Mouse (Mus musculus) v-Abl transformed pro-B cells (cell line): ENCODE data around the gene Ldb1.
"Not testable (repeated sequence)": the region's sequence is repeated elsewhere in the genome, so short reads cannot be mapped to it uniquely, and the experiment has no call there.

ENCODE experiments used
- in situ Hi-C, 2 experiments: fragments of 400-800 bp; cut with MboI; formaldehyde crosslinking; loops; one replicate each; pipeline ENCODE4 v1.15.1; 2025; ENCODE audit not compliant: unreplicated experiment in 2 of 2

Ldb1 gene

GRCm38 (mm10) chr19:46030196-46030983 is 14.6 kb downstream of the Ldb1 start:
- in situ Hi-C loops, result no loop called here

- in situ Hi-C loops, result loop anchor here in 1 of 2 experiments (10.0 kb wide), 1 partner anchor 105 kb away; the partner anchor contains the start of gene Elovl3
Measured at GRCm38 (mm10) chr19:46029652-46030051, 15.4 kb downstream of the Ldb1 start.

DNA sequence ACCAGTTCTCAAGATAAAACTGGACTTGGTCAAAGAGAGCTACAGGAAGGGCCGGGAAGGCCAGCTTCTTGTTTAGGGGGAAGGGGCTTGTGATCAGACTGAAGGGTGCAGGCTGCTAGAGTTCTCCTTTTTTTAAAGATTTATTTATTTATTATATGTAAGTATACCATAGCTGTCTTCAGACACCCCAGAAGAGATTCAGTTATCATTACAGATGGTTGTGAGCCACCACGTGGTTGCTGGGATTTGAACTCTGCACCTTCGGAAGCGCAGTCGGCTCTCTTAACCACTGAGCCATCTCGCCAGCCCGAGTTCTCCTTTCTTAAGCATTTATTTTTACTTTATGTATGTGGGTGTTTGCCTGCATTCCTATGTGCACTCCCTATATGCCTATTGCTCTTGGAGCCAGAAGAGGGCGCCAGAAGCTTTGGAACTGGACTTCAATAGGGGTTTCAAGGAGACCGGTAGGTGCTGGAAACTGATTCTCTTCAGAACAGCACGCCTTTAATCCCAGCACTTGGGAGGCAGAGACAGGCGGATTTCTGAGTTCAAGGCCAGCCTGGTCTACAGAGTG is 16.2 kb downstream of the Ldb1 start:
- in situ Hi-C loops, result loop anchor here in 1 of 2 experiments (10.0 kb wide), 1 partner anchor 106 kb away; the partner anchor contains the start of gene Elovl3

GRCm38 (mm10) chr19:46026567-46026966 is 18.4 kb downstream of the Ldb1 start:
- in situ Hi-C loops, result loop anchor here in 1 of 2 experiments (10.0 kb wide), 1 partner anchor 108 kb away; the partner anchor contains the start of gene Elovl3

DNA sequence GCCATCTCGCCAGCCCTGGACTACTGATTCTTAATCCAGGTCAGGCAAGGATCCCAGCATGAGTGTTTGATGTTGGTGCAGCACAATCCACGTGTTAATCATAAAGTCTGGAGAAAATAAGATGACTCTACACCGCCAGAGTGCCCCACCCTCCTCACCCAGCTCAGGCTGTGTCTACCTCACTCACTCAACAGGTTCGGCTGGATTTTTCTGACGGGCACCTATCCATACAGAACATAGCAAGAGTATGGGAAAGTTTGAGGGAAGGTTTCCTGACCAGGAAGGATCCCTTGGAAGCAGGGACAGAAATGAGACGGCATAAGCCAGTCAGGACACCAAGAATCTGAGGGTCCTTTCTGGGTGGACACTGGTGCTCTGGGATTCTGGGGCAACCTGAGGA is 20.1 kb downstream of the Ldb1 start:
- in situ Hi-C loops, result loop anchor here (10.0 to 25.0 kb wide), 3 partner anchors 110 to 813 kb away; partner anchors contain the start of genes Gm17018 (in 2 of the 2), Poll (in 2 of the 2) and Elovl3 (in 1 of the 2)

- in situ Hi-C loops, result loop anchor here (5.0 to 25.0 kb wide), 5 partner anchors 64 to 804 kb away; partner anchors contain the start of genes Gm17018 (in 2 of the 2) and Poll (in 2 of the 2)
Measured at GRCm38 (mm10) chr19:46016023-46016422, 29.0 kb downstream of the Ldb1 start.

DNA sequence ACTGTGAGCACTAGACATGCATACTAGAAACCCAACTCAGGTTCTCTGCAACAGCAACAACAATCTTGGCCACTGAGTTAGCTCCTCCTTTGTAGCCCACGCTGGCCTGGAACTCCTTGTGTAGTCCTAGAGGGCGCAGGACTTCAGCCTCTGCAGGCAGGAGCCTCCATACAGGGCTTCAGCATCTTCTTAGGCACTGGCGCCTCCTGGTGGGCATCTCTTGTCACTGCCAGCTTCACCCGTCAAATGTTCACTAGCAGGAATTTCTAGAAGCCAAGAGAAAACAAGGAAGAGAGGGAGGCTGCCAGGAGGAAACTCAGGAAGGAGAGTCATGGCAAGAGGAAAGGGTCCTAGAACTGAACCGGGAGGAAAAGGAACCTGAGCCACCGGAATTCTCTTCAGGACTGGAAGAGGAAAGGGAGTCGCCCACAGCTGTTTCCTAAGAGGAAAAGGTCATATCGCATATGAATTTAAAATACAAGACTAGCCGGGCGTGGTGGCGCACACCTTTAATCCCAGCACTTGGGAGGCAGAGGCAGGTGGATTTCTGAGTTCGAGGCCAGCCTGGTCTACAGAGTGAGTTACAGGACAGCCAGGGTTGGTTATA is 30.3 kb downstream of the Ldb1 start:
- in situ Hi-C loops, result loop anchor here (5.0 to 25.0 kb wide), 5 partner anchors 62 to 802 kb away; partner anchors contain the start of genes Gm17018 (in 2 of the 2) and Poll (in 2 of the 2)

GRCm38 (mm10) chr19:46005680-46006079 is 39.3 kb downstream of the Ldb1 start:
- in situ Hi-C loops, result loop anchor here (25.0 kb wide), 2 partner anchors 443 to 793 kb away; partner anchors contain the start of genes Gm17018 (in 2 of the 2) and Poll (in 2 of the 2)

- in situ Hi-C loops, result loop anchor here (25.0 kb wide), 2 partner anchors 443 to 793 kb away; partner anchors contain the start of genes Gm17018 (in 2 of the 2) and Poll (in 2 of the 2)
Measured at GRCm38 (mm10) chr19:46004814-46005466, 40.1 kb downstream of the Ldb1 start.

DNA sequence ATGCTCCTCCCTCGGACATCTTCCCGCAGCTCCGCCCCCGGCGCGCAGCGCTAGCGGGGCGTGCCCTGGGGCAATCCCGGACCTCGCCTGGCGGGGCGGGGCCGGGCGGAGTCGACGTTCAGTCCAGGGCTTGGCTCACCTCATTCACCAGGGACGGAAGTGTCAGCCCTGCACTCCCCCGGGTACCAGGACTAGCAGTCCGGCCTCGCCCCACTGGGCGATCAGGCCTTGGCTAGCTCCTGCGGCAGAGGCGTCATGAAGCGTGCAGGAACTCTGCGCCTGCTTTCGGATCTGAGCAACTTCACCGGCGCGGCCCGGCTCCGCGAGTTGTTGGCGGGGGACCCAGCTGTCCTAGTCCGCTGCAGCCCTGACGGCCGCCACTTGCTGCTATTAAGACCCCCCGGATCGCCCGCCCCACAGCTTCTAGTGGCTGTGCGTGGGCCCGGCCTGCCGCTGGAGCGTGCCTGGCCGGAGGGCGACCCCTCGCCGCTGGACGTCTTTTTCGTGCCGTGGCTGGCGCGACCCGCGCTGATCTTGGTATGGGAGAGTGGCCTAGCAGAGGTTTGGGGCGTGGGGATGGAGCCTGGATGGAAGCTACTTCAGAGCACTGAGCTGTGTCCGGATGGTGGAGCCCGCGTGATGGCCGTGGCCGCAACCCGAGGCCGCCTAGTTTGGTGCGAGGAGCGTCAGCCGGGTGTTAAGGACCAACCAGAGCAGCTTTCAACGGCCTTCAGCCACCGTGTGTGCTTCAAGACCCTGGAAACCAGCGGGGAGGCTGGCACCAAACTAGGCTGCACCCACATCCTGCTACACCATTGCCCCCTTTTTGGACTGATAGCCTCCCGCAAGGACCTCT is 41.4 kb downstream of the Ldb1 start, which contains the start of gene Hps6:
TSS of gene Hps6 (plus strand) at position 138 of the 856 bp plus-strand sequence.
- in situ Hi-C loops, result loop anchor here (25.0 kb wide), 2 partner anchors 441 to 791 kb away; partner anchors contain the start of genes Gm17018 (in 2 of the 2) and Poll (in 2 of the 2)

DNA sequence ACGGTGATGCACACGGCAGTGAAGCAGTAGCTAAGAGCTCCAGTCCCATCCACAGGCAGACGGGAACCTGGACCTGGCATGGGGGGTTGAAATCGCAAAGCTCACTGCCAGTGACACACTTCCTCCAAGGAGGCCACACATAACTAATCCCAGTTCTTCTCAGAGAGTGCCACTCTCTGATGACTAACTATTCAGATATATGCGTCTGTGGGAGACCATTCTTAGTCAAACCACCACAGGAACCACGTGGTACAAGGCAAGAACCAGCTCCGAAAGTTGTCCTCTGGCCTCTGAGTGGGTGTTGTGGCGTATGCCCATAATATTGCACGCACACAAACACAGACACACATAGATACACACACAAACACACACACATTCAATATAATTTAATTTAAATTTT is 42.7 kb downstream of the Ldb1 start:
- in situ Hi-C loops, result loop anchor here (25.0 kb wide), 2 partner anchors 440 to 790 kb away; partner anchors contain the start of genes Gm17018 (in 2 of the 2) and Poll (in 2 of the 2)

DNA sequence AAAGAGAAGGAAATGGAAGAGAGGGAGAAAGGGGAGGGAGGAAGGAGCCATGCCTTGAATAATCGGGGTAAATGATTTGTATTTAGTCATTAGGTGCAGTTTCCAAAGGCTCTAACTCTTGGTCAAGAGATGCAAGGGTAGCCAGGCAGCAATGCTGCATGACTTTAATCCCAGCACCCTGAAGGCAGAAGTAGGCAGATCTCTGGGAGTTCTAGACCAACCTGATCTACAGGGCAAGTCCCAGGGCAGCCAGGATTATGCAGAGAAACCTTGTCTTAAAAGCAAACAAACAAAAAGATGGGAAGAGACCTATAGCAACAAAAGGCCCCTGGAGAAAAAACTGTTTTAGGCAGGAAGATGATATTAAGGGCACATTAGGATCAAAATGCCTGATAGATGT is 45.6 kb downstream of the Ldb1 start:
- in situ Hi-C loops, result no loop called here

- in situ Hi-C loops, result no loop called here
Measured at GRCm38 (mm10) chr19:45998694-45999217, 46.3 kb downstream of the Ldb1 start.

DNA sequence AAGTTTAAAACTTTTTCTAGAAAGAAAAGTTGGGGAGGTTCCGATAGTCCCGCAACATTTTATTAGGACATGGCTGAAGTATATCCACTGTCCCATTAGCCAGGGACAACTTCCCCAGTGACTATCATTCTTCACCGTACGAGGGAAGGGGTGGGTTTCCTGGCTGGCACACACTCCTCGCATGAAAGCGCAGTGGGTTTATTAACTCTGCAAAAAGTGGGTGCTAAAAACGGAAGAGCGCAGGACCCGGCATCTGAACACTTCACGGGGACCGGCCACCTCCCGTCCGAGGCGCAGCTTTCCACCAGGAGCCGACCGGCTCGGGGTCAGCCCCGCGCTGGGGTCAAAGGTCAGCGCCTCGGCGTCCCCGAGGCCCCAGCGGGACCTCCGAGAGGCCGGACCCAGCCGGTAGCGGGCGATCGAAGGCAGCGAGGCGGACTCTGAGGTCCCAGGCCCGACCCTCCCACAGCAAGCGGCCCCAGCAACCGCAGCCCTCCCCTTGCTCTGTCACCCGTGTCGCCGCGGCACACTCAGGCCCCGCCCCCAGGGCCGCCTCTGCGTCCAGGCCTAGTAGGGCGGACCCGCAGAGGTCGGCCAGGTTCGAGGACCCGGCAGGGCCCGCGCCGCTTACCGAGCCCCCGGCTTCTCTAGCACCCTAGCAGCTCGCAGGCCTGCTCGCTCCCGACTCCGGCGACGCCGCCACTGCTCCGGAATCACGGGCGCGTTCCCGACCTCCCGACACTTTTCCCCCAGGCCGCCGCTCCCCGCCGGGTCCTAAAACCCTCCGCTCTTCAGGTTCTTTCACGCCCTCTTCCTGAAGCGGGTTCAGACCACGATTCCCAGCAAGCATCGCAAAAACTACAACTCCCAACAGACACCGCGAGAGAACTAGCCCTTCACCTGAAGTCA is 47.0 kb downstream of the Ldb1 start, which contains the start of gene Armh3:
TSS of gene Armh3 (minus strand) at position 704 of the 909 bp plus-strand sequence.
- in situ Hi-C loops, result no loop called here

GRCm38 (mm10) chr19:45997365-45997764 is 47.6 kb downstream of the Ldb1 start:
- in situ Hi-C loops, result no loop called here

- in situ Hi-C loops, result no loop called here
Measured at GRCm38 (mm10) chr19:45993981-45994737, 50.9 kb downstream of the Ldb1 start.

DNA sequence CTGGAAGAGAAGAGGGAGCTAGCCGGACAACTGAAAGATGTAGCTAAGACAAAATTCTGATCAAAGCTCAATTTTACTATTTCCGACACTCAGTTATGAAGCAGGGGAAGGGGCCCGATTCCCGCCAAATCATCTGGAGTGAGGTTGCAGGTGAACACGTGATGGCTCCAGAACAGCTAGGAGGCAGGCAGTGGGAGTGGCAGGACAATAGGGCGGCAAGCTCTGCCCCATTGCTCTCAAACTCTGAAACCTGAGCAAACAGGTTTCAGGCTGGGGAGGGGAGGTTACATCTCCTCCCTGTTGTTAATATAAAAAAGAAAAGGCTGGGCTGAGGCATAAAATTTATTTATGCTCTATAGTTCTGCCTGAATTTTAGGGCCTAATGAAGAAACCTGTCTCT is 51.6 kb downstream of the Ldb1 start:
- in situ Hi-C loops, result not testable (repeated sequence)
